ENCODE assay signal across 8 mouse cellular contexts in the genomic region with DNA sequence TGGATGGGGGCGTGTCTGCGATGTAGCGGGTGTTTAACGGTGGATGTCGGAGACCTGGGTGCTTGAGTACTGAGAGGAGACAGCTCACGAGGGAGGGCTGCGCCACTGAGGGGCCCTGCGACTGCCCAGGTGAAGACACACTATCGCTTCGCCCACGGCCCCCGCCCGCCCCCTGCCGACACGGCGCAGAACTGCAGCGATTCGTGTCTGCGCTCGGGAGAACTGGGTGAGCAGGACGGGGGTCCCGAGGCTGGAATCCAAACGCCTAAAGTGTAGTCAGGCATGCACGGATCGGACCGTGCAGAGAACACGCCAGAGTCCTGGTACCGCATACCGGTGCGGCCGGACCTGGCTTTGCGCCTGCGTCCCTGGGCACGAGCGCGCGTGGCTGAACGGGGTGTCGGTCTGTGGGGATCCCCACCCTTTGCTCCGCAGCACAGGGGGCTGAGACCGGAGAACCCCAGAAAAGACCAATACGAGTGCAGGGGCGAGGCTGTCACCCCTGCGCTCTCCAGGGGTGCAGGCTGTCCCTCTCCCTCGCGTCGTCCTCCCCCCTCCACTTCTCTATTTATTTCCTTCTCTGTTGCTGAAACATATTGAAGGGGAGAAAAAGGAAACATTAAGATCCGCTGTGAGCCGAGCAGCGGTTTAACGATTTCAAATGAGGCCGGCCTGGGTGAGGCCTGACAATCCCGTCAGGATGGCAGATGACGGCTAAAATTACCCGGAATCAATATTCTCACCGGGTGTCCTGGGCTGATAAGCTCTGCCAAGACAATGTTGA. TPM values are rescaled to one million over a fixed set of nuclear protein-coding genes. Genes with fewer than 3 reads are reported as not detected.
DNase-seq lines count a peak whose midpoint lies in the region; ATAC-seq lines count a peak whose summit lies in the region.

No protein-coding gene starts in this region.

- H3K9me3 ChIP-seq in forebrain, embryonic 12.5 days, result no peaks in the 10 kb centered on the region
- no peaks in the 10 kb centered on the region for H3K9me3 ChIP-seq in hindbrain, embryonic 13.5 days
- no peaks in the 10 kb centered on the region for H3K9me3 ChIP-seq in limb, embryonic 15.5 days
- no peaks in the 10 kb centered on the region for H3K9me3 ChIP-seq in midbrain, embryonic 14.5 days (ENCODE audit: control insufficient read depth, low read length)
- H3K9me3 ChIP-seq in stomach, embryonic 16.5 days (replicated peaks; ENCODE audit: control insufficient read depth, low read length), result no peaks in the 10 kb centered on the region

- peak overlapping the region; percentile 61 for H3K4me2 ChIP-seq in forebrain, embryonic 12.5 days
- H3K4me2 ChIP-seq in hindbrain, embryonic 13.5 days, result peak overlapping the region; percentile 67
- peak overlapping the region; percentile 51 for H3K4me2 ChIP-seq in limb, embryonic 15.5 days
- peak overlapping the region; percentile 79 for H3K4me2 ChIP-seq in midbrain, embryonic 14.5 days (ENCODE audit: low read length)
- peak overlapping the region; percentile 54 for H3K4me2 ChIP-seq in stomach, embryonic 16.5 days (ENCODE audit: low read depth, low read length)

- no peak overlapping the region for H3K27ac ChIP-seq in forebrain, embryonic 12.5 days
- no peak overlapping the region for H3K27ac ChIP-seq in hindbrain, embryonic 13.5 days
- no peak overlapping the region for H3K27ac ChIP-seq in limb, embryonic 15.5 days
- no peak overlapping the region for H3K27ac ChIP-seq in midbrain, embryonic 14.5 days (replicated peaks; ENCODE audit: low read depth, low read length)
- H3K27ac ChIP-seq in stomach, embryonic 16.5 days (ENCODE audit: low read length), result no peak overlapping the region

- H3K4me1 ChIP-seq in forebrain, embryonic 12.5 days, result peaks cover 15% of the 10 kb centered on the region
- H3K4me1 ChIP-seq in hindbrain, embryonic 13.5 days (replicated peaks), result peaks cover 13% of the 10 kb centered on the region
- peaks cover 8% of the 10 kb centered on the region; the same call in 1 of the 2 replicates for H3K4me1 ChIP-seq in limb, embryonic 15.5 days
- H3K4me1 ChIP-seq in midbrain, embryonic 14.5 days (ENCODE audit: control insufficient read depth, insufficient read depth, low read length), result peaks cover 6% of the 10 kb centered on the region; the same call in 1 of the 2 replicates
- H3K4me1 ChIP-seq in stomach, embryonic 16.5 days (ENCODE audit: control insufficient read depth, insufficient read depth, low read length), result no peaks in the 10 kb centered on the region

- 4% methylated on average over 56 of the region's 56 CpGs for WGBS in forebrain, embryonic 12.5 days
- WGBS in hindbrain, embryonic 13.5 days, result 4% methylated on average over 50 of the region's 56 CpGs
- 5% methylated on average over 55 of the region's 56 CpGs for WGBS in limb, embryonic 15.5 days
- 3% methylated on average over 54 of the region's 56 CpGs for WGBS in midbrain, embryonic 14.5 days
- 5% methylated on average over 56 of the region's 56 CpGs for WGBS in stomach, embryonic 16.5 days

- H3K27me3 ChIP-seq in forebrain, embryonic 12.5 days, result peaks cover 84% of the 10 kb centered on the region
- H3K27me3 ChIP-seq in hindbrain, embryonic 13.5 days, result peaks cover 90% of the 10 kb centered on the region
- peaks cover 72% of the 10 kb centered on the region for H3K27me3 ChIP-seq in limb, embryonic 15.5 days
- H3K27me3 ChIP-seq in midbrain, embryonic 14.5 days (ENCODE audit: control insufficient read depth, insufficient read depth, low read length), result peaks cover 40% of the 10 kb centered on the region
- H3K27me3 ChIP-seq in stomach, embryonic 16.5 days (ENCODE audit: control insufficient read depth, insufficient read depth, low read length), result peaks cover 31% of the 10 kb centered on the region

- DNase-seq in left cerebral cortex, adult 18-20 months (ENCODE audit: low spot score in 2 of 2), result peak; percentile 52 to 59
- no peak for DNase-seq in left cerebral cortex, adult 11 months (ENCODE audit: low spot score)
- peak; percentile 50 for DNase-seq in c-Kit-positive CD71-positive TER-119-positive erythroid progenitor cells, embryonic 14.5 days (ENCODE audit: low spot score)
- DNase-seq in midbrain, embryonic 14.5 days, result peak; percentile 81

- no peaks in the 10 kb centered on the region for H3K36me3 ChIP-seq in forebrain, embryonic 12.5 days (replicated peaks)
- H3K36me3 ChIP-seq in hindbrain, embryonic 13.5 days, result no peaks in the 10 kb centered on the region
- no peaks in the 10 kb centered on the region for H3K36me3 ChIP-seq in limb, embryonic 15.5 days
- no peaks in the 10 kb centered on the region for H3K36me3 ChIP-seq in midbrain, embryonic 14.5 days (ENCODE audit: control insufficient read depth, insufficient read depth, low read length)
- no peaks in the 10 kb centered on the region for H3K36me3 ChIP-seq in stomach, embryonic 16.5 days (ENCODE audit: control insufficient read depth, insufficient read depth, low read length)

- peak overlapping the region; percentile 36 for H3K4me3 ChIP-seq in forebrain, embryonic 12.5 days (replicated peaks)
- H3K4me3 ChIP-seq in hindbrain, embryonic 13.5 days, result peak overlapping the region; percentile 38
- H3K4me3 ChIP-seq in limb, embryonic 15.5 days, result peak overlapping the region; percentile 28
- peak overlapping the region; percentile 40 for H3K4me3 ChIP-seq in midbrain, embryonic 14.5 days (replicated peaks; ENCODE audit: low read depth, low read length)
- H3K4me3 ChIP-seq in stomach, embryonic 16.5 days (replicated peaks; ENCODE audit: low read length), result peak overlapping the region; percentile 32

- 0 out of 2 replicates have a peak, but pooled peaks have one; percentile 30 for ATAC-seq in forebrain, embryonic 12.5 days (ENCODE audit: low FRiP score)
- peak; percentile 61 for ATAC-seq in hindbrain, embryonic 13.5 days (ENCODE audit: low FRiP score)
- no peak for ATAC-seq in limb, embryonic 15.5 days (ENCODE audit: insufficient number of reproducible peaks, low FRiP score, low TSS enrichment, low read depth)
- ATAC-seq in midbrain, embryonic 14.5 days (ENCODE audit: low FRiP score, low TSS enrichment), result no peak; the same call in 1 of the 2 replicates
- no peak for ATAC-seq in stomach, embryonic 16.5 days (ENCODE audit: insufficient read depth, low FRiP score)

- peak overlapping the region; percentile 45 for H3K9ac ChIP-seq in forebrain, embryonic 12.5 days
- H3K9ac ChIP-seq in hindbrain, embryonic 13.5 days, result peak overlapping the region; percentile 60
- no peak overlapping the region for H3K9ac ChIP-seq in limb, embryonic 15.5 days
- H3K9ac ChIP-seq in midbrain, embryonic 14.5 days (replicated peaks; ENCODE audit: low read length), result peak overlapping the region; percentile 49
- no peak overlapping the region for H3K9ac ChIP-seq in stomach, embryonic 16.5 days (ENCODE audit: low read length)

RNA-seq across cellular contexts. Expression of gene Nkx1-1, which starts 9.3 kb away (rescaled TPM):
- total RNA-seq in left cerebral cortex, adult 18-20 months (2021), result not detected
- polyA plus RNA-seq in forebrain, embryonic 12.5 days (2016; fragmentation: Nextera tagmentation; extraction: Ambion mirVana), result not detected in 2 replicates
- 0.38 and 0.45 TPM in 2 replicates for polyA plus RNA-seq in hindbrain, embryonic 13.5 days (2015; fragmentation: Nextera tagmentation; extraction: Ambion mirVana)
- not detected in 2 replicates for polyA plus RNA-seq in limb, embryonic 15.5 days (2015; fragmentation: Nextera tagmentation; extraction: Ambion mirVana)
- polyA plus RNA-seq in midbrain, embryonic 14.5 days (2014; fragmentation: Nextera tagmentation; extraction: Ambion mirVana), result 0.49 and 0.70 TPM in 2 replicates
- not detected in 2 replicates for polyA plus RNA-seq in stomach, embryonic 16.5 days (2015; fragmentation: Nextera tagmentation; extraction: Ambion mirVana)

Comparison
In these comparisons a context has a peak if more than half of its experiments do, and no peak if none do; other contexts are left out.
1. ATAC-seq: peak in forebrain, embryonic 12.5 days (single experiment) and hindbrain, embryonic 13.5 days (single experiment); none in limb, embryonic 15.5 days (single experiment), midbrain, embryonic 14.5 days (single experiment) and stomach, embryonic 16.5 days (single experiment).
2. H3K9ac ChIP-seq: peak in forebrain, embryonic 12.5 days (single experiment), hindbrain, embryonic 13.5 days (single experiment) and midbrain, embryonic 14.5 days (single experiment); none in limb, embryonic 15.5 days (single experiment) and stomach, embryonic 16.5 days (single experiment).
3. Peak in every context shown above with its lines, with median percentiles within 50 percentile points of each other: H3K4me2 ChIP-seq and H3K4me3 ChIP-seq.